Mouse (Mus musculus): ENCODE measurements around the gene Olfr1054.
"Not testable (repeated sequence)": the region's sequence is repeated elsewhere in the genome, so short reads cannot be mapped to it uniquely, and the experiment has no call there.

The Olfr1054 gene

GRCm38 (mm10) chr2:86335333-86335732 lies at the start of gene Olfr1054:
Gene Olfr1054, minus strand, starts transcription at chr2:86335433.
- no peak for DNase-seq (ENCODE audit: low spot score in 2 of 2)

DNA sequence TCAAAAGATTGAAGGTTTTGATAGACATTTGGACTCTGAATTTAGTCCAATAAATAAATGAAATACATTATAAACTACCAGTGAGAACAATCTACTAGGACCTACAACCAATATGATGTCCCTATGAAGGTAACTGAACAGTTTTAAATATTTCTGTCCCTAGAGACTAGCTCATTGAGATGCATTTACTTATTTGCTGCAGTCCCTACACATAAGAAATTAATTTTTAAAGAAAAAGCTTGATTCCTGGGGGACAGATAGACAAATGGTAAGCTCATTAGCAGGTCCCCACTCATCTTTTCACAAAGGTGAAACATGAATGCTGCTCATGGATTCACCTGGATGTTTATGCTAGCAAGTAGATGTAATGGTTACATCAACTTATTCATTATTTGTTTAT lies 43.1 kb upstream of the Olfr1054 start, which contains the start of gene Olfr1057:
Gene Olfr1057 (minus strand): TSS at position 101 of the 400 bp plus-strand sequence.
- DNase-seq (ENCODE audit: low spot score in 2 of 2): no peak

- DNase-seq (ENCODE audit: low spot score in 2 of 2): not testable (repeated sequence)
These were observed 31.1 kb upstream of the Olfr1054 start for GRCm38 (mm10) chr2:86366342-86366741.

DNA sequence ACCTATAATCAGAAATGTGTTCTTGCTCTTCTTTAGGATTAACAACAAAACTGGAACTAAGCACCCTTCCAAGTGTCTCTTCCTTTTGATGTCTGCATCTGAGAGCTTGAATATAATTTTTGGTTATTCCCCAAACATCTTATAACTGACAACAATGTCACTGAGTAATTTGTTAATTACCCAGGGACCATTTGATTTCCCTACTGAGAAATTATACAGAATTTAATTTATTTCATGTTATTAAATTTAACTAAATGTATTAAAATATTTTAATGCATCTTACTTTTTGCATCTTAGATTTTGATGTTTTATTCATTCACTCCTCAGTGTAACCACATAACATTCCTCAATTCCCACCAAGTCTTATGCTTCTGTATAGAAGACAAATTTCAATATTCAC lies 27.1 kb upstream of the Olfr1054 start, which contains the start of gene Olfr1056:
Gene Olfr1056 (minus strand): TSS at position 101 of the 400 bp plus-strand sequence.
- no peak for DNase-seq (ENCODE audit: low spot score in 2 of 2)

- DNase-seq (ENCODE audit: low spot score in 2 of 2): not testable (repeated sequence)
These were observed 16.5 kb upstream of the Olfr1054 start for GRCm38 (mm10) chr2:86351751-86352150.

DNA sequence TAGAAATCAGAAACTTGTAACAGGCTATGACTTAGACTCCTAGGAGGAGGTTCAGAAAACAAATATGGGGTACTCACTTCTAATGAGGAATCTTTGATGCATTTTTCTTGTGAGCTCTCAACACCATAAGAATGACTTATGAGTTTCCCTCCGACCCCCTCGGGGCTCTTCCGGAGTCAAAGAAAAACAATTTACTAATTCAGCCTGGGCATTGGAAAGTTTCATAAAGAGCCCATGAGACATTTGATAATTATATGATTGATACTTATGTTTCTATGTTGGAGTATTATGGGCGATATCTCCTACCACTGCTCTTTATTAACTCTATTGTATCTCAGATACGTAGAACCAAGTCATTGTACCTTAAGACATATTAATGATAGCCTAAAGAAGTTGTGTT lies 15.0 kb upstream of the Olfr1054 start, which contains the start of gene Olfr1055:
Gene Olfr1055 (minus strand): TSS at position 101 of the 400 bp plus-strand sequence.
- DNase-seq (ENCODE audit: low spot score in 2 of 2): no peak

DNA sequence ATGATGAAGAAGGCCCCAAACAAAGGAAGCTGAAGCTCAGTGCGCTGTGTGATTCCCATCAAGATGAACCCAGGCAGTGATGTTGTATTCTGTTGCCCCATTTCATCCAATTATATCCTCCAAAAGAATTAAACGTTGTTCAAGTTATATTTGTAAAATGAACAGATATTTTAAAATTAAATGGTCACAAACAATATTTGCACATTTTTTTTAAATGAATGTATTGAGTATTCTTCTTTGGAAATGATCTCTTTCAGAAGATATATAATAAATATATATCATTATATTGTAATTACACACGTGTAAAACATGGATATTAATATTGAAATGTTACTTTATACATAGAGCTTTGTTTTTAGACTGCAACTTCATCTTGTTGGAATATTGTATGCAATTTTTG lies 20.0 kb downstream of the Olfr1054 start, which contains the start of gene Olfr1053:
Gene Olfr1053 (minus strand): TSS at position 101 of the 400 bp plus-strand sequence.
- DNase-seq (ENCODE audit: low spot score in 2 of 2): no peak

GRCm38 (mm10) chr2:86292155-86292554 lies 43.1 kb downstream of the Olfr1054 start, which contains the start of gene Olfr1052:
Gene Olfr1052, plus strand, starts transcription at chr2:86292455.
- DNase-seq (ENCODE audit: low spot score in 2 of 2): no peak

All from spleen, postnatal 4 days (tissue).